Mouse (Mus musculus): ENCODE data around the gene Gm49776. TPM values are rescaled to one million over a fixed set of nuclear protein-coding genes. Genes with fewer than 3 reads are reported as not detected.
"Not testable (repeated sequence)": the region's sequence is repeated elsewhere in the genome, so short reads cannot be mapped to it uniquely, and the experiment has no call there.

Gene Gm49776
- 1.1 TPM in 2 replicates for polyA plus RNA-seq (2015; fragmentation: Nextera tagmentation; extraction: Ambion mirVana)

GRCm38 (mm10) chr16:18258221-18258620 is at the start of gene Gm49776:
Gm49776 (minus strand) TSS chr16:18258321.
- H3K4me2 ChIP-seq, result no peak within 1 kb of the TSS
- no peaks in the 10 kb centered on the region for H3K9me3 ChIP-seq
- no peaks in the 10 kb centered on the region for H3K27me3 ChIP-seq (replicated peaks)
- H3K27ac ChIP-seq, result no peak within 1 kb of the TSS
- H3K9ac ChIP-seq, result no peak within 1 kb of the TSS
- no peak within 1 kb of the TSS for H3K4me3 ChIP-seq (replicated peaks)
- H3K36me3 ChIP-seq, result peaks cover 64% of the 10 kb centered on the region
- ATAC-seq (ENCODE audit: insufficient read depth, low FRiP score, low read depth), result no peak
- WGBS, result 95% methylated on average over 2 of the region's 2 CpGs
- no peaks in the 10 kb centered on the region for H3K4me1 ChIP-seq

GRCm38 (mm10) chr16:18289614-18290013 is 31.5 kb upstream of the Gm49776 start:
- Histone ChIP-seq H3K4me2 (peak overlapping the region; percentile 49), H3K27ac (peak overlapping the region; percentile 61), H3K4me3 (replicated peaks) (peak overlapping the region; percentile 94), H3K4me1 (peaks cover 18% of the 10 kb centered on the region), H3K36me3 (peaks cover 13% of the 10 kb centered on the region)
- not testable (repeated sequence) for H3K9me3 ChIP-seq; H3K27me3 ChIP-seq (replicated peaks); H3K9ac ChIP-seq; ATAC-seq (ENCODE audit: insufficient read depth, low FRiP score, low read depth)
- WGBS, result 2% methylated on average over 10 of the region's 10 CpGs

GRCm38 (mm10) chr16:18289067-18289588 is 31.0 kb upstream of the Gm49776 start, which contains the start of gene Dgcr8:
Dgcr8 (minus strand) TSS chr16:18289246.
- Histone ChIP-seq H3K4me2 (peak within 1 kb of the TSS; percentile 77), H3K27me3 (replicated peaks) (no peaks in the 10 kb centered on the region), H3K9me3 (no peaks in the 10 kb centered on the region), H3K9ac (peak within 1 kb of the TSS; percentile 97), H3K27ac (peak within 1 kb of the TSS; percentile 92), H3K4me3 (replicated peaks) (peak within 1 kb of the TSS; percentile 94), H3K36me3 (peaks cover 17% of the 10 kb centered on the region), H3K4me1 (peaks cover 18% of the 10 kb centered on the region)
- ATAC-seq (ENCODE audit: insufficient read depth, low FRiP score, low read depth), result peak; percentile 99
- WGBS, result under 1% methylated on average over 56 of the region's 71 CpGs

- H3K9ac ChIP-seq, result peak overlapping the region; percentile 97
- H3K4me2 ChIP-seq, result peak overlapping the region; percentile 77
- no peaks in the 10 kb centered on the region for H3K9me3 ChIP-seq
- WGBS, result under 1% methylated on average over 29 of the region's 31 CpGs
- H3K4me3 ChIP-seq (replicated peaks), result peak overlapping the region; percentile 94
- ATAC-seq (ENCODE audit: insufficient read depth, low FRiP score, low read depth), result peak; percentile 92
- peaks cover 22% of the 10 kb centered on the region for H3K36me3 ChIP-seq
- peaks cover 18% of the 10 kb centered on the region for H3K4me1 ChIP-seq
- no peaks in the 10 kb centered on the region for H3K27me3 ChIP-seq (replicated peaks)
- H3K27ac ChIP-seq, result peak overlapping the region; percentile 92
Measured at GRCm38 (mm10) chr16:18288581-18289061, 30.5 kb upstream of the Gm49776 start.

- Histone ChIP-seq H3K4me3 (replicated peaks) (peak overlapping the region; percentile 94), H3K9me3 (no peaks in the 10 kb centered on the region), H3K36me3 (peaks cover 26% of the 10 kb centered on the region), H3K9ac (peak overlapping the region; percentile 97), H3K4me2 (peak overlapping the region; percentile 77), H3K27me3 (replicated peaks) (no peaks in the 10 kb centered on the region), H3K27ac (peak overlapping the region; percentile 92; the same call in 1 of the 2 replicates), H3K4me1 (peaks cover 18% of the 10 kb centered on the region)
- no peak for ATAC-seq (ENCODE audit: insufficient read depth, low FRiP score, low read depth)
- 0% methylated on average over 4 of the region's 4 CpGs for WGBS
Measured at GRCm38 (mm10) chr16:18288166-18288565, 30.0 kb upstream of the Gm49776 start.

- Histone ChIP-seq H3K4me1 (no peaks in the 10 kb centered on the region), H3K9me3 (no peaks in the 10 kb centered on the region), H3K36me3 (peaks cover 74% of the 10 kb centered on the region), H3K4me3 (replicated peaks) (no peak overlapping the region), H3K9ac (no peak overlapping the region), H3K27me3 (replicated peaks) (no peaks in the 10 kb centered on the region), H3K4me2 (no peak overlapping the region), H3K27ac (no peak overlapping the region)
- WGBS, result 82% methylated on average over 2 of the region's 2 CpGs
- no peak for ATAC-seq (ENCODE audit: insufficient read depth, low FRiP score, low read depth)
Measured at GRCm38 (mm10) chr16:18275166-18275565, 17.0 kb upstream of the Gm49776 start.

GRCm38 (mm10) chr16:18268182-18268581 is 10.1 kb upstream of the Gm49776 start:
- Histone ChIP-seq H3K9me3 (no peaks in the 10 kb centered on the region), H3K27me3 (replicated peaks) (no peaks in the 10 kb centered on the region), H3K27ac (no peak overlapping the region), H3K4me3 (replicated peaks) (no peak overlapping the region), H3K4me2 (no peak overlapping the region), H3K9ac (no peak overlapping the region), H3K4me1 (no peaks in the 10 kb centered on the region), H3K36me3 (peaks cover 48% of the 10 kb centered on the region)
- no peak for ATAC-seq (ENCODE audit: insufficient read depth, low FRiP score, low read depth)
- WGBS, result 81% methylated on average over 5 of the region's 5 CpGs

- no peaks in the 10 kb centered on the region for H3K4me1 ChIP-seq
- no peak overlapping the region for H3K9ac ChIP-seq
- H3K4me3 ChIP-seq (replicated peaks), result no peak overlapping the region
- peaks cover 43% of the 10 kb centered on the region for H3K36me3 ChIP-seq
- H3K4me2 ChIP-seq, result no peak overlapping the region
- no peaks in the 10 kb centered on the region for H3K9me3 ChIP-seq
- WGBS, result 72% methylated on average over 2 of the region's 2 CpGs
- H3K27ac ChIP-seq, result no peak overlapping the region
- no peak for ATAC-seq (ENCODE audit: insufficient read depth, low FRiP score, low read depth)
- H3K27me3 ChIP-seq (replicated peaks), result no peaks in the 10 kb centered on the region
Measured at GRCm38 (mm10) chr16:18265024-18265423, 6.9 kb upstream of the Gm49776 start.

- no peak for ATAC-seq (ENCODE audit: insufficient read depth, low FRiP score, low read depth)
- Histone ChIP-seq H3K27me3 (replicated peaks) (no peaks in the 10 kb centered on the region), H3K36me3 (peaks cover 55% of the 10 kb centered on the region), H3K27ac (no peak overlapping the region), H3K4me3 (replicated peaks) (no peak overlapping the region), H3K9me3 (no peaks in the 10 kb centered on the region), H3K9ac (no peak overlapping the region), H3K4me2 (no peak overlapping the region), H3K4me1 (peaks cover 24% of the 10 kb centered on the region)
- 76% methylated on average over 1 of the region's 1 CpGs for WGBS
Measured at GRCm38 (mm10) chr16:18253866-18254265, 4.3 kb downstream of the Gm49776 start.

- no peak for ATAC-seq (ENCODE audit: insufficient read depth, low FRiP score, low read depth)
- Histone ChIP-seq H3K36me3 (peaks cover 46% of the 10 kb centered on the region), H3K9me3 (no peaks in the 10 kb centered on the region), H3K27ac (no peak overlapping the region), H3K4me2 (no peak overlapping the region), H3K4me3 (replicated peaks) (no peak overlapping the region), H3K9ac (no peak overlapping the region), H3K4me1 (peaks cover 24% of the 10 kb centered on the region), H3K27me3 (replicated peaks) (no peaks in the 10 kb centered on the region)
- 80% methylated on average over 6 of the region's 6 CpGs for WGBS
Measured at GRCm38 (mm10) chr16:18252736-18253135, 5.4 kb downstream of the Gm49776 start.

- no peak overlapping the region for H3K27ac ChIP-seq
Measured at GRCm38 (mm10) chr16:18250828-18251790, 7.0 kb downstream of the Gm49776 start.

GRCm38 (mm10) chr16:18250231-18250630 is 7.9 kb downstream of the Gm49776 start:
- Histone ChIP-seq H3K9me3 (no peaks in the 10 kb centered on the region), H3K4me2 (peak overlapping the region; percentile 88), H3K4me1 (peaks cover 33% of the 10 kb centered on the region), H3K27ac (no peak overlapping the region), H3K27me3 (replicated peaks) (no peaks in the 10 kb centered on the region), H3K9ac (peak overlapping the region; percentile 82; the same call in 1 of the 2 replicates), H3K36me3 (peaks cover 46% of the 10 kb centered on the region), H3K4me3 (replicated peaks) (peak overlapping the region; percentile 93)
- 65% methylated on average over 4 of the region's 4 CpGs for WGBS
- no peak for ATAC-seq (ENCODE audit: insufficient read depth, low FRiP score, low read depth)

More at GRCm38 (mm10) chr16:18250828-18251790, 7.0 kb downstream of the Gm49776 start:
- peak overlapping the region; percentile 93; the same call in 1 of the 2 replicates for H3K4me3 ChIP-seq (replicated peaks)
- no peaks in the 10 kb centered on the region for H3K27me3 ChIP-seq (replicated peaks)
- peaks cover 33% of the 10 kb centered on the region for H3K4me1 ChIP-seq
- no peak for ATAC-seq (ENCODE audit: insufficient read depth, low FRiP score, low read depth)
- H3K36me3 ChIP-seq, result peaks cover 44% of the 10 kb centered on the region
- H3K9ac ChIP-seq, result no peak overlapping the region
- peak overlapping the region; percentile 88 for H3K4me2 ChIP-seq
- WGBS, result 59% methylated on average over 10 of the region's 10 CpGs
- H3K9me3 ChIP-seq, result no peaks in the 10 kb centered on the region

All from stomach, embryonic 15.5 days (tissue).